Mouse (Mus musculus): ENCODE data around the gene Cbfb. TPM values are rescaled to one million over a fixed set of nuclear protein-coding genes. Genes with fewer than 3 reads are reported as not detected.

Gene Cbfb
- polyA plus RNA-seq, 1 experiment from 2014 or later = 46.7 TPM

DNA sequence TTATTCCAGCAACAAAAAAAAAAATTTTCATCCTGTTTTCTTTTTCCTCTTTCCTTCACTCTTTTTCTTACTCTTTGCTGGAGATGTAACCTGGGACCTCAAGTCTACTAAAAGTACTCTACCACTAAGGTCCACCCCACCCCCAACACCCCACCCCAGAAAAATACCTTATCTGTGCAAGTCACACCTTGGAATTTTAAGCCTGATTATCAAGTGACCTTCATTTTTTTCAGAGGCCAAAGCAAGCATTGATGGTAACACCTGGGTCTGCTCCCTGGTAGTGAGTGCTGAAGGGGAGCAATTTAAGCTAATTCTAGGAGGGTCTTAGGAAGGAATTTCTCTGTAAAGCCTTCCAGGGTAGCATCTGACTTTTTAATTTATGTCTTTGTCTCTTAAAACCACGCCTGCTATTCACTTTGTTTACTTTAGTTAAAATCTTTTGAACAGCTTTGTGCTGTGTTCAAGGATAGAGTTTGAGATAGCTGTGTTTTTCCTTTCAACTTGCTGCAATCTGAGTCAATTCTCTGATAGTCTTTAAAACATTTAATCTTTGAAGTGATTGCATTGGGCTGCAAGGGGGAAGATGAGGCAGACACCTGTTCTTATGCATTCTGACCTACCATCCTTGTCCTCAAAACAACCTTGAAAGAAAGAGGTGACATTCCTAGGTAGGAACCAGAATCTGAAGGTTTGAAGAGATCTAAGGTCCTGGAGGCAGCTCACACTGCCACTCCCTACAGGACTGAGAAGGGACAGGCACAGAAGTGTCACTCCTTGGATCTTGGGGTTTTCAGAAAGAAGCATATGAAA is 62.9 kb downstream of the Cbfb start:
- Histone ChIP-seq H3K4me3 (no peak overlapping the region), H3K9me3 (replicated peaks) (no peaks in the 10 kb centered on the region), H3K27me3 (ENCODE audit: low read depth, poor library complexity, severe bottlenecking) (no peaks in the 10 kb centered on the region), H3K4me1 (no peaks in the 10 kb centered on the region), H3K27ac (replicated peaks) (no peak overlapping the region), H3K36me3 (peaks cover 41% of the 10 kb centered on the region)
- WGBS = 77% methylated on average over 1 of the region's 1 CpGs
- no peak for DNase-seq (ENCODE audit: low spot score)

DNA sequence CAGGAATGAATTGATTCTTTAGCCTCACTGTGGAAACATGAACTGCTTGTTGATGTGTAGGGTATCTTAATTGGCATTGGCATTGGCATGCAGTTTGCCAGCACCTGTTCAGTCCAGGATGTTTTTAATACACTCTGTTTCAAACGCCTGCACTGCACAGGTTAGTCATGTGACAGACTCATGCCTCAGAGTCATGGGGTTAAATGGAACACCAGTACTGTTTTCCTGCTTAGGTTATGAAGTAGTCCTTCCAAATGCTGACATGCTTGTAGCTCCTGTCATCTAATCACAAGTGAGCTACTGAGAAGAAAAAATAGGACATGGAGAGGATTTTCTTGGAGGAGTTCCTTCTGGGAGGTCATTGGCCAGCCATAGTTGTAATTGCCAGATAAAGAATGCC is 64.7 kb downstream of the Cbfb start:
- Histone ChIP-seq H3K27ac (replicated peaks) (no peak overlapping the region), H3K4me1 (no peaks in the 10 kb centered on the region), H3K9me3 (replicated peaks) (no peaks in the 10 kb centered on the region), H3K27me3 (ENCODE audit: low read depth, poor library complexity, severe bottlenecking) (no peaks in the 10 kb centered on the region), H3K36me3 (peaks cover 60% of the 10 kb centered on the region), H3K4me3 (no peak overlapping the region)
- 89% methylated on average over 1 of the region's 1 CpGs for WGBS
- DNase-seq (ENCODE audit: low spot score) = no peak

- Histone ChIP-seq H3K4me1 (no peaks in the 10 kb centered on the region), H3K27ac (replicated peaks) (no peak overlapping the region), H3K27me3 (ENCODE audit: low read depth, poor library complexity, severe bottlenecking) (no peaks in the 10 kb centered on the region), H3K36me3 (peaks cover 74% of the 10 kb centered on the region), H3K4me3 (no peak overlapping the region), H3K9me3 (replicated peaks) (no peaks in the 10 kb centered on the region)
- no peak for DNase-seq (ENCODE audit: low spot score)
- 92% methylated on average over 14 of the region's 14 CpGs for WGBS
These were observed 67.1 kb downstream of the Cbfb start for GRCm38 (mm10) chr8:105237442-105238142.

DNA sequence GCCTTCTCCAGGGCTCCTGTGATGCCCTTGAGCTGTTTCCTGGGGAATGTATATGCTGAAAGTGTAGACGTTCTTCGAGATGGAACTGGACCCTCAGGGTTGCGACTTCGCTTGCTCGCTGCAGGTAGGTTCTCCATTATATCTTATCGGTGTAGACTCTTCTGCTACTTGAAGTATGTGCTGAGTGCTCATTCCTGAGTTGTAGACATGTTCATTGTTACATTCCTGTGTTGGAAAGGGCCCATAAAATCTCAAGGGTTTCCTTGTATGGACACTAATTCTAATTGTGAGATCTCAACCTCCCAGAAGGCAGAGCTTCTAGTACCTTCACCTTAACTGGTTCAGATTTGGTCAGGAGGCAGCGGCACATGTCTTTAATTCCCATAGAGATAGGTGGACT is 70.5 kb downstream of the Cbfb start:
- DNase-seq (ENCODE audit: low spot score) = no peak
- Histone ChIP-seq H3K4me3 (no peak overlapping the region), H3K27me3 (ENCODE audit: low read depth, poor library complexity, severe bottlenecking) (no peaks in the 10 kb centered on the region), H3K27ac (replicated peaks) (no peak overlapping the region), H3K36me3 (peaks cover 72% of the 10 kb centered on the region), H3K9me3 (replicated peaks) (no peaks in the 10 kb centered on the region), H3K4me1 (no peaks in the 10 kb centered on the region)
- WGBS = 97% methylated on average over 7 of the region's 7 CpGs

GRCm38 (mm10) chr8:105251954-105252353 is 81.5 kb downstream of the Cbfb start:
- Histone ChIP-seq H3K4me3 (no peak overlapping the region), H3K9me3 (replicated peaks) (no peaks in the 10 kb centered on the region), H3K4me1 (peaks cover 22% of the 10 kb centered on the region), H3K27me3 (ENCODE audit: low read depth, poor library complexity, severe bottlenecking) (peaks cover 25% of the 10 kb centered on the region), H3K27ac (replicated peaks) (no peak overlapping the region), H3K36me3 (peaks cover 65% of the 10 kb centered on the region)
- DNase-seq (ENCODE audit: low spot score) = no peak
- 89% methylated on average over 6 of the region's 6 CpGs for WGBS

DNA sequence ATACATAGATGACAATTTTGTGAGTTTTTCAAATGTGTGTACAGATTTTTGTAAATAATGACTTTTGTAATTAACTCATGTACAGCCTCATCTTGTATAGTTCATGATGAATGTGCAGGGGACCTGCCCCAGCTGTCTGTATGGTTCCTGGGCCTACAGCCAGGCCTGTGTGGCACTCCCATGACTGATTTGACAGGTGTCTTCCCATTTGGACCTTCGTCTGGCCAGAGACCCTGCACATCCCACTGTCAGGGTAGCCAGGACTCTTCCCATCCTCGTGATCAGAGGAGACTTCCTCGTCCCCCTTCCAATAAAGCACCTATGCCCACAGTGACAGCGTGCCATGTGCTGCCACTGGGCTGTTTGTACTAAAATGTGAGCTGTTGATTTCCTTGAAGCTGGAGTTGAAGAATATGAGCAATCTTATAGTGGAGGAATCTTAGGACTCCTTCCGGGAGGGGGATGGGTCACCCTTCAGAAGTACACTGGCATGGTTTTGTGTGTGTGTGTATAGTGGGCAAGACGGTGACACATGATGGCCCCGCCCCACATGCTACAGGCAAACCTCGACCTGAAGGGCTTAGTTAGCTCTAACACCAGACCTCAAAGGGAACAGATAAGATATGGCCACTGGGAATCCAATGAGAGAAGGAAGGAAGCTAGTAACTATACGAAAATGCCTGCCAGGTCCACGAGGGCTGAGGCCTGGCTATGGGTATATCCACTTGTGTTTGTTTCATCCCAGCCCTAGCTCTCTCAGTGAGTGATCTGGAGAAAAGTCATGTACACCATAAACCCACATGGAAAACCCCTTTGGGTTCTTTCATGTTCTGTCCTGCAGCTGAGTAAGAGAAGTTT is 82.4 kb downstream of the Cbfb start:
- 87% methylated on average over 10 of the region's 10 CpGs for WGBS
- peaks cover 22% of the 10 kb centered on the region for H3K4me1 ChIP-seq
- H3K4me3 ChIP-seq = no peak overlapping the region
- no peaks in the 10 kb centered on the region for H3K9me3 ChIP-seq (replicated peaks)
- peaks cover 35% of the 10 kb centered on the region for H3K27me3 ChIP-seq (ENCODE audit: low read depth, poor library complexity, severe bottlenecking)
- peaks cover 55% of the 10 kb centered on the region for H3K36me3 ChIP-seq
- H3K27ac ChIP-seq (replicated peaks) = no peak overlapping the region
- DNase-seq (ENCODE audit: low spot score) = no peak

- Histone ChIP-seq H3K4me3 (peak overlapping the region; percentile 76), H3K9me3 (replicated peaks) (no peaks in the 10 kb centered on the region)
These were observed 83.3 kb downstream of the Cbfb start for GRCm38 (mm10) chr8:105253766-105254151.

DNA sequence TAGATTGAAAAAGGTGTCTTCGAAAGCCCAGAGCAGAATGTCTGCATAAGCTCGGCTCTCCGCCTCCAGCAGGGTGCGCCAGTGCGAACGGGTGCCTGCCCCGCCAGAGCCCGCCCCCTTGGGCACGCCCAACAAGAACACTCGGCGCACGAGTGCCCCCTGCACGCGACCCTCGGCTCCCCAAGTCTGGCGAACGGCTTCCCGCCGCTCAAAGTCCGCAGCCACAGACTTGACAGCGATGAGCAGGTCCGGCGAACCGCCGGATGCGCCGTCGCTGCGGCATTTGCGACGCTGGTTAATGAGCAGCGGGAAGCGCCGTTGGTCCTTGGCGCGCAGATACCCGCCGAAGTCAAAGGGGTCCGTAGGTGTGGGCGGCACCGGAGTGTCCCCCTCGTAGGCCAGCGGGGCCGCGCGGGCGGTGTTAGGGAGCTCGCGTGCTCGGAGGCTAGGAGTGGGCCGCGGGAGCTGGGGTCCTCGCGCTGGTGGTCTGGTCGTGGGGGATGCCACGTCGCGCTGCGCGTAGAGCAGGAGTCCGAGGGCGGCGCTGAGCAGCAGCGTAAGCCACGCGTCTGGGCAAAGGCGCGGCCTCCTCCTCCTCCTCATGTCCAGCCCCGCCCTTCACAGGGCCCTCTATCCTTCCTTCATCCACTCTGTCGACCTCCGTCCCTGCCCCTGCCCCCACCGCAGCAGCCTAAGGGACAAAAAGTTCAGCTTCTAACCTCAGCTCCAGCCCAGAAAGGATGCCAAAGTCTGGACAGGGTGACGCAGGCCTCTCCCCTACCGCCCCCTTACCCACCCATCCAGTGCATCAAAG is 83.9 kb downstream of the Cbfb start:
- Histone ChIP-seq H3K27ac (replicated peaks) (peak overlapping the region; percentile 83), H3K27me3 (ENCODE audit: low read depth, poor library complexity, severe bottlenecking) (peaks cover 49% of the 10 kb centered on the region)

More at GRCm38 (mm10) chr8:105253766-105254151, 83.3 kb downstream of the Cbfb start:
- Histone ChIP-seq H3K27ac (replicated peaks) (peak overlapping the region; percentile 83; the same call in 1 of the 2 replicates), H3K27me3 (ENCODE audit: low read depth, poor library complexity, severe bottlenecking) (peaks cover 43% of the 10 kb centered on the region), H3K36me3 (peaks cover 47% of the 10 kb centered on the region), H3K4me1 (peaks cover 27% of the 10 kb centered on the region)
- DNase-seq (ENCODE audit: low spot score) = no peak
- 34% methylated on average over 20 of the region's 20 CpGs for WGBS

GRCm38 (mm10) chr8:105254966-105255350 is 84.5 kb downstream of the Cbfb start, which contains the start of gene B3gnt9:
B3gnt9 (minus strand) TSS chr8:105255153.
- under 1% methylated on average over 14 of the region's 14 CpGs for WGBS
- DNase-seq (ENCODE audit: low spot score) = peak; percentile 59
- H3K4me3 ChIP-seq = peak within 1 kb of the TSS; percentile 76
- H3K27me3 ChIP-seq (ENCODE audit: low read depth, poor library complexity, severe bottlenecking) = peaks cover 55% of the 10 kb centered on the region
- H3K9me3 ChIP-seq (replicated peaks) = no peaks in the 10 kb centered on the region
- peaks cover 39% of the 10 kb centered on the region for H3K4me1 ChIP-seq
- H3K36me3 ChIP-seq = peaks cover 35% of the 10 kb centered on the region
- peak within 1 kb of the TSS; percentile 83 for H3K27ac ChIP-seq (replicated peaks)

More for the DNA sequence above, 83.9 kb downstream of the Cbfb start:
- peaks cover 41% of the 10 kb centered on the region for H3K36me3 ChIP-seq
- peak; percentile 90 for DNase-seq (ENCODE audit: low spot score)
- no peaks in the 10 kb centered on the region for H3K9me3 ChIP-seq (replicated peaks)
- WGBS = under 1% methylated on average over 74 of the region's 74 CpGs
- H3K4me3 ChIP-seq = peak overlapping the region; percentile 76
- peaks cover 33% of the 10 kb centered on the region for H3K4me1 ChIP-seq

- Histone ChIP-seq H3K4me3 (no peak overlapping the region), H3K36me3 (peaks cover 9% of the 10 kb centered on the region), H3K4me1 (peaks cover 39% of the 10 kb centered on the region), H3K27ac (replicated peaks) (no peak overlapping the region), H3K9me3 (replicated peaks) (no peaks in the 10 kb centered on the region), H3K27me3 (ENCODE audit: low read depth, poor library complexity, severe bottlenecking) (peaks cover 81% of the 10 kb centered on the region)
- WGBS = 70% methylated on average over 7 of the region's 7 CpGs
- no peak for DNase-seq (ENCODE audit: low spot score)
These were observed 87.0 kb downstream of the Cbfb start for GRCm38 (mm10) chr8:105257318-105258114.

GRCm38 (mm10) chr8:105258911-105259720 is 88.6 kb downstream of the Cbfb start:
- H3K27me3 ChIP-seq (ENCODE audit: low read depth, poor library complexity, severe bottlenecking) = peaks cover 97% of the 10 kb centered on the region
- H3K9me3 ChIP-seq (replicated peaks) = no peaks in the 10 kb centered on the region
- no peaks in the 10 kb centered on the region for H3K36me3 ChIP-seq
- peak; percentile 69 for DNase-seq (ENCODE audit: low spot score)
- H3K4me3 ChIP-seq = peak overlapping the region; percentile 51
- WGBS = 1% methylated on average over 55 of the region's 55 CpGs
- H3K27ac ChIP-seq (replicated peaks) = no peak overlapping the region
- H3K4me1 ChIP-seq = peaks cover 36% of the 10 kb centered on the region

Measured in midbrain, embryonic 10.5 days (tissue).